Mouse (Mus musculus): Measurements from ENCODE around the gene Rhbdf1.

The Rhbdf1 gene

DNA sequence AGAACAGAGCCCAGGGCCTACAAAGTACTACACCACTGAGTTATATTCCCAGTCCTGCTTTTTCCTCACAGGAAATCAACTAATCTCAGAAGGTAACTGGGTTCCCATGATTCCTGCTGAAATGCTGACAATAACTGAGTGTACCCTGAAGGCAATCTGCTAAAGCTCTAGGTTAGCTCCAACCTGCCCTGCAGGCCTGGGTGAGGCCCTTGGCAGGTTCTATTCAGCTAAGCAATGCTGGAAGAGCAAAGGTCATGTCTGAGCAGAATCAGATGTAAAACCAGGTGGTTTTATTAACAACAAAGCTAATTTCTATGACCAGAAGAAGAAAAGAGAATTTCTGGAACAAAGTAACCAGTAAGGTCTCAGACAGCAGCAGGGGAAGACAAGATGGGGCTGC is 19.3 kb upstream of the Rhbdf1 start:
- no peak for DNase-seq (ENCODE audit: extremely low read depth, low read depth, low spot score)

DNA sequence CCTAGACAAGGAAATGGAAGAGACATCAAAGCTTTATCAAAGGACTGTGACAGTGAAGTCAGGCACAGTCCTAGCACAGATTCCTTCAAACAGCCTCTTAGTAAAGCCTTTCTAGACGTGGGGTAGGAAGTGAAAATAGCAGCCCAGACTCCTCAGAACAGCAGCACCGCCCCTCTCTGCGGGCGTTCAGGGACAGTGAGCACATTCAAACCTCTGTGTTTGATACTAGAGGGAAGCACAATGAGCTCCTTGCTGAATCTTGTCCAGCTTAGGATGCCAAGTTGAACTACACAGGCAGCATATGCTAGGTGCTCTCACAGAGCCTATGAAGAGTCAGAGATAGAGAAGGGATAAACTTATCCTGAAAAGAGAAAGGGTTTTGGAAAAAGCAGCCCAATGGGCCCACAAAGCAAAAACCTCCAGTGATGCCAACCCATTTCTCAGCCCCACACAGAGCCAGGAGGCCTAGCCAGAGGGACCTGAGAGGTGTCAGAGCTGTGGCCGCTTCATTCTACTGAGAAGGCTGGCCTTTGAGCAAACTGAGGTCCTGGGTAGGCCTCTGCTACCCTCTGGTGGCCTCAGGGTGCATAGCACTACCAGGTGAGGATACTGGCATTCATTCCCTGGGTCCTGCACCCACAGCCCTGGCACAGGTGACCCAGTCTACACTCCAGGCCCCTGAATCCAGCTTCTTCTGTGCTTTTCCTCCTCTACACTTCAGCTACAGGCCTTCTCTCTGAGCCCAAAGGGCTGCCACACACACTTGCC is 16.2 kb upstream of the Rhbdf1 start:
- no peak for DNase-seq (ENCODE audit: extremely low read depth, low read depth, low spot score)

DNA sequence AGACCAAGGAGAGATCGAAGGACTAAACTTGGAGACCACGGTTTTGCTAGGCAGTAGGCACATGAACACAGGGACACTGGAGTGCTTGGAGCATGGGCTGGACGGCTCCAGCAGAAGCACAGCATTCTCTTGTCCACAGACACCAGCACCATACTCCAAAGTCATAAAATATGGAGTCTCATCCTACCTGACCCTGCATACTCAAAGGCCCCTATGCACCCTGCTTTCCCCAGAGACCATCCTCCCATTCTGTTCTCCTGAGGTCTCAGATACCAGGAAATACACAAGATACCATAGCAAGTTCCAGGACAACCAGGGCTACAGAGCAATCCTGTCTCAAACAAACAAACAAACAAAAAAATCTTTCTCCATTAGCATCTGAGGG is 15.3 kb upstream of the Rhbdf1 start:
- no peak for DNase-seq (ENCODE audit: extremely low read depth, low read depth, low spot score)

DNA sequence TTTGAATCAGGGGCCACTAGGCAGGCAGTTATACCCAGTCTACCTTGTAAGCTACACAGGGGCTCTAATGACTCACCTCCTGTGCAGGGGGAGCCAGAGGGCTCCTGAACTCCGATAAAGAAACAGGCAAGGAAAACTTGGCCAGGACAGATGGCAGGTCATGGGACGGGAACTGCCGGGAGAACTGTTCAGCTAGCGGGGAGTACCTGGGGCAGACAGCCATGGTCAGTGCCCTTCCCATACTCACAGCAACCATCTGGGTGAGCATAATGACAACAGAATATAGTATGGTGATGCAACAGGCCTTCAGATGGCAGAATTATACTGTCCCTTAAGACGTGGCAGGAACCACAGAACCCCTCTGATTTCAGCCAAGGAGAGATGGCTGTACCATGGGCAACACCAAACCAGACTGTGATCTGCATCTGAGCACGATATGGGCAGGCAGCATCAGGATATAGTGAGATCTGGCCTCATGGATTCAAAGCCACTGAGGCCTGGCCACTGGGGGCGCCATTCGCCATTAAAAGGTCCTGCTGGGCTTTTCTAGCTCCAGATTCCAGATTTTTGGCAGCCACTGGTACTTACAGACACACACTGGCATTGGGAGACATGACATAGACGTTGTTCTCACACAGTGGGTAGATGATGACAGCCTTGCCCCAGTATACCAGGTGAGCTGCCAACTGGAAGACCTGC is 14.8 kb upstream of the Rhbdf1 start:
- DNase-seq (ENCODE audit: extremely low read depth, low read depth, low spot score), result no peak

DNA sequence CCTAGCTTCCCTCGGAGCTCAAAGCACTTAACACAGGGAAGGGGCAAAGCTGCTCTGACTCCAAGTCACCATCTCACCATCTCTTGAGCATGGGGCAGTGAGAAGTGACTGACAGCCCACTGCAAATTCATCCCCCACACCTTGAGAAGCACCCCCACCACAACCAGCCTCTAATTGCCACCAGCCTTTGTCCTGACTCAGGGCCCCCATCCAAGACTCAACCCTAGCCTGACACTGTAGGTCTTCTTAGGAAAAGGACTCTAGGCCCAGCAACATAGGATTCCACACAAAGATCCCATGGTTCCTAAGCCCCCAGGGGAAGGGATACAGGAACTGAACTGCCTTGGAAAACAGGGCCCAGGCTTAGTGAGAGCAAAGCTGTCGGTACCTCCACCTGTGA is 14.0 kb upstream of the Rhbdf1 start:
- no peak for DNase-seq (ENCODE audit: extremely low read depth, low read depth, low spot score)

DNA sequence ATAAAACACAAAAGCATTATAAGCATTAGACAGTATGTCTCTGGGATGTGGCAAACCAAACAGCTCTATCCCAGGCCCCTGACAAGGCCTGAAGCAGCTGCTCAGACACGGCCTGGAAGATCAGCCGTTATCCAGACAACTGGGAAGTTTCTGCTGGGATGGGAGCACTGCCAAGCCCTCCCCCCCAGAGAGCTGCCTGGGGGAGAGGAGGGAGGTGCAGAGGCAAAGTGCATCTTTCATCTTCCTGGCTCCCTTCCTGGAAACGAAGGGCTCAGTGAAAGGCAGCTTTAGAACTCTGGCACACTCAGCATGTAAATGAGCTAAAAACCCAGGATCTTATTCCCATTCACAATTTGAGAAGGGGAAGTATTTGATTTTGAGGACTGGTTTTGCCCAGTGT is 13.5 kb upstream of the Rhbdf1 start:
- DNase-seq (ENCODE audit: extremely low read depth, low read depth, low spot score), result no peak

DNA sequence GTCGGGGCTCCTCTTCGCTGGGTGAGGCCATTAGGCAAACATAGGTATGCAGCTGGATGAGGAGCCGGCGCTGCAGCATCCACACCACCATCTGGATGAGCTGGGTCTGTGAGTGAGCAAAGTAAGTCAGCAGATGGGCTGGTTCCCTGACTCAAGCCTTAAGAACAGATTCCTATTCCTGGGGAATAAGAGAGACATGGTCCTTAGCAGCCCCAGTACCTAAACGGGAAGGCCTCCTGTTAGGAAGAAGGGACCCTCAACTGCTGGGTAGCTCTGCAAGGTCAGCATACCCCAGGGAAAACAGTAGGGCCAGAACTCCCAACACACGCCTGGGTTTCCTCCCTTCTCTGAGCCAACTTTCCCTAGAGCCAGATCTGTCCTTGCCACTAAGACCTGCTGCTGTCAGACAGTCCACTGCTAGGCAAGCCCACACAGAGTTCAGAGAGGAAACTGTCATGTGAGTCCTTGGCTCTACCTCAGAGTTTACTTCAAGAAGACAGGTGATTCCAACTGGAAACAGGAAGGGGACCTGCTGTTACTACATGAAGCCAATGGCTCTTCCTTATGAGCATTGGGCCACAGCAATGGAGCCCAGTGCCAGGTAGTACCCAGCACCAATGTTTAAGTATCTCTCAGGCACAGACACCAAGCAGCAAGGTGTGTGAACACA is 12.9 kb upstream of the Rhbdf1 start:
- no peak for DNase-seq (ENCODE audit: extremely low read depth, low read depth, low spot score)

DNA sequence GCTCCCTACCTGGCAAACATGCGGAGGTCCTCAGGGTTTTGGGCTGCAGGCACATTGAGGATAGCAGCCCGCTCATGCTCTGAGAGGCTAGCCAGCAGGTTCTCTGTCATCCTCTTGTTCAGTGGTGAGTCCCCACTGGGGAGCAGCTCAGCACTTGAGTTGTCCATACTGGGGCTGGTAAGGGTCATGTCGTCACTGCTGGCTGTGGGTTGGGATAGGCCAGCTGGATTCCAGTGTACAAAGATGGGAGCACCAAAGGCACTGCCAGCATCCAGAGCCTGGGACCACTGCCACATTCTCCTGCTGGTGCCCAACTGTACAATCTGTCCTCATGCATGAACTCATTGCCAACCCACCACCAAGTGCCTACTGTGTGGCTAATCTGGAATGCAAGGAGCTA is 11.8 kb upstream of the Rhbdf1 start:
- DNase-seq (ENCODE audit: extremely low read depth, low read depth, low spot score), result no peak

DNA sequence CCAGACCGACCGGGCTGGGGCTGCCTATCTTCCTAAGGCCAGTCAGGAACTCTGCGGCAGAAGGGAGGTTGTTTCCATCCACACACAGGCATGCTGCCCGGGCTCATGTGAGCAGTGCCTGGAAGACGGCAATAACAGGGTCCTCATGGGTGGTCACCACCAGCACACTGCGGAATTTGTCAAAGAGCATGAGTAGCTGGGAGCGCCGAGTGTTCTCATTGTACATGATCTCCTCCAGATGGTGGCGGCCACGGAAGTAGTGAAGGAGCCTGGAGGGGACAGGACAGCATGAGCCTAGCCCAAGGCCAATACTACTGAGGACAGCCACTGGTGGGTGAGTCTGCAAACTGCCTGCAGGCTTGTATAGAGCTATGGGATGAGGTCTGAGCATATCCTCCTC is 10.7 kb upstream of the Rhbdf1 start:
- no peak for DNase-seq (ENCODE audit: extremely low read depth, low read depth, low spot score)

DNA sequence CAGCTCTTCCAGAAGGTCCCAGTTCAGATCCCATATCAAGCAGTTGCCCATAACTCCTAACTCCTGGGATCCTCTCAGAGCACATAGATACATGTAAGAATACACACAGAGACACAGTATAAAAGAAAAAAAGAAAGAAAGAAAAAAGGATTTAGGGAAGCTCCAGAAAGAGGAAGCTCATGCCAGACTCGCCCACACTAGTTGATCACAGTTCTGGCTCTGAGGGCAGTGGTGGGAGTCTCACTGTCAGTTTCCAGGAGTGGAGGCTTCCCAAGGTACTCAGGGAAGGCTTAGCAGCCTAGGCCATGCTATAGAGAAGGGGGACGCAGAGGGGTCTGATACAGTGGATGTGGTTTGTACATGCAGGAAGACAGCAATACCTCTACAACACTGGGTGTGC is 9.0 kb upstream of the Rhbdf1 start:
- no peak for DNase-seq (ENCODE audit: extremely low read depth, low read depth, low spot score)

DNA sequence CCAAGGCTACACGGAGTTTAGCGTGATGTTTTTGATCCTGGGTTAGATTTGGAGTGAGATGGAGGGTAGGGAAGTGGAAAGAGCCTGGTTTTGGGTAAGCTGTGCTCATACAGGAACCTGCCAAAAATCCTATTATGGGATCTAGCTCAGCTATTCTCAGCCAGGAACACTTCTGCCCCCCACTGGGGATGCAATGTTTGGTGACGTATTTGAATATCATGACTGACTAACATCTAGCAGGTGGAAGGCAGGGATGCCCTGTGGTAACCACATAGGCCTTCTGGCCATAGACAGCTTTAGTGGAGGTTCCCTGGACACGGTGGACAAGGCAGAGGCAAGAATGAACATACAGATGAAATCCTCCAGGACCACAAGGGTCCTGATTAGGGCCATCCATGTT is 8.1 kb upstream of the Rhbdf1 start:
- no peak for DNase-seq (ENCODE audit: extremely low read depth, low read depth, low spot score)

DNA sequence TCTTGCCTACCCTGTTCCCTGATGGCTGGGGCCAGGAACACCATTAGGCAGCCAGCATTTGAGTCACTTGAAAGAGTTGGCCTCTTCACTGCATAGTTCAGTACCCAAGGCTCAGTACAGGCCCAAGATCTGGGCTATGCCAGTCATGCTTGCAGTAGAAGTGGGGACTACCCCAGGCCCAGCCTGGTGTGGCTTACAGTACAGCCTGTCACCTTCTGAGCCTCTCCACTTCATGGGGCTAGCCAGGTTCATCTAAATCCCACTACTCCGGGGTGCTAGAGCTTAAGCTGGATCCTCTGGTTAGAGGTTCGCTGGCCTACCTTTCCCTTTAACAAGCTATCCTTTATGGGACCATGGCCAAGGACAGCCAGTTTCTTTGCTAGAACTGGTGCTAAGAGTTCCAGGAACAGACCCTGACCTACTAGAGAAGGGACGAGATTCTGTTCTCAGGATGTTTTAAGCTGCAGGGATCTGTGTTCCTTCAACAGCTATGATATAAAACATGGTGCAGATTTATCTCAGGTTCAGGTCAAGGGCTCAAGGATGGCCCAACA is 6.3 kb upstream of the Rhbdf1 start:
- no peak for DNase-seq (ENCODE audit: extremely low read depth, low read depth, low spot score)

DNA sequence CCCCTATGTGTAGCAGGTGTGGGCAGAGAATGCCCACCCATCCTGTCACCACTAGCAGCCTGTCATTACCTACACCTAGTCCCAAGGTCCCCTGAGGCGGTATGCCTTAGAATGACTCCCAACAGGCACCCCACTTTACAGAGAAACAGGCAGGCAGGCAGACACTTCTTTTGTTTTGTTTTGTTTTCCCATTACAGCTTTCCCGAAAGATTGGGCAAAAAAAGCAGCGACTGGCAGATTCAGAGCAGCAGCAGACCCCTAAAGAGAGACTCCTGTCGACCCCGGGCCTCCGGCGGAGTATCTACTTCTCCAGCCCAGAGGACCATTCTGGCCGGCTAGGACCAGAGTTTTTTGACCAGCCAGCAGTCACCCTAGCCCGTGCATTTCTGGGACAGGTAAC is 5.5 kb upstream of the Rhbdf1 start:
- DNase-seq (ENCODE audit: extremely low read depth, low read depth, low spot score), result no peak

DNA sequence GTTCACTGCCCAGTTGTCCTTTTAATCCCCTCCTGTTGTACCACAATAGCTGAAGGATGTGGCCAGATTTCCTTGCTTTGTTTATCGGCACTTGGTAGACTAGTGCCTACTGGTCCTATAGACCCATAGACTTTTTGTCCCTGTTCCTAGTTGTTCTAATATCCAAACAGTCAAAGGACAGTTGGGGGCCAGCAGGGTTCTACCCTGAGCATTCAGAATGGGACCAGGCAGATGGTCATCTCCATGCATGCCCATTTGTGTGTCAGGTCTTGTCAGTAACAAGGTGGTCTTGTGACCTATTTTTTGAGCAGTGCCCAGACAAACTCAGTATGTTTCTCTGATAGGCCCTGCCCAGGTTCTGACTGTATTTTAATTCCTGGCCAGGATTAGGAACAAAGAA is 4.9 kb upstream of the Rhbdf1 start:
- no peak for DNase-seq (ENCODE audit: extremely low read depth, low read depth, low spot score)

DNA sequence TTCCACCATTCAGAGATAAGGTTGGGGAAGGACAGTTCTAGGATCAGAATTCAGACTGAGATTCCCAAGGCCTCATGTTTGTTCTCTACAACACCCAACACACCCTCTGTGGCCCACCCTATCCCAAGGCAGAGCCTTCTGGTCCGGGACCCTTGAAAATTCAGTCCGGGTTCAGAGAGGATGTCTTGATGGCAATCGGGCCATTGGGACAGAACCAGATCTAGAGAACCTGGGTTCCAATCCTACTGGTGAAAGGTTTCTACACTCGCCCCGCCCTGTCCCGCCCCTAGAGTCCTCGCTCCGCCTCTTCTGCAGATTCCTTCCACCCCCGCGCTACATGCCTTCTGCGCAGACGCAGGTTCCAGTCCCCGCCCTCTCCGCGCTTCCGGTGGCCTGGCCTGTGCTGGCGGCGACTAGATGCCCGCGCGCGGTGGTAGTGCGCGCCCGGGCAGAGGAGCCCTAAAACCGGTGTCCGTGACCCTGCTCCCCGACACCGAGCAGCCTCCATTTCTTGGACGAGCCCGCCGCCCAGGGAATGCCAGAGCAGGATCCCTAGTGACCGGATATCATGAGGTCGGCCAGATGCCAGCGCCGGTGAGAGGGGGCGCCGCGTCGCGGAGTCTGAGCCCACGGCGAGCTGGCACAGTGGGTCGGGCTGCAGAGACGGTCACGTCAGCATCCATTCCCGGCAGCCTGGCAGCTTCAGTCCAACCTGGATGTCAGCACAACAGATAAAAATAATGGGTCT is 4.2 kb upstream of the Rhbdf1 start, which contains the start of gene Mpg:
Gene Mpg, plus strand, starts transcription at position 382 of the 748 bp plus-strand sequence.
- no peak for DNase-seq (ENCODE audit: extremely low read depth, low read depth, low spot score)

DNA sequence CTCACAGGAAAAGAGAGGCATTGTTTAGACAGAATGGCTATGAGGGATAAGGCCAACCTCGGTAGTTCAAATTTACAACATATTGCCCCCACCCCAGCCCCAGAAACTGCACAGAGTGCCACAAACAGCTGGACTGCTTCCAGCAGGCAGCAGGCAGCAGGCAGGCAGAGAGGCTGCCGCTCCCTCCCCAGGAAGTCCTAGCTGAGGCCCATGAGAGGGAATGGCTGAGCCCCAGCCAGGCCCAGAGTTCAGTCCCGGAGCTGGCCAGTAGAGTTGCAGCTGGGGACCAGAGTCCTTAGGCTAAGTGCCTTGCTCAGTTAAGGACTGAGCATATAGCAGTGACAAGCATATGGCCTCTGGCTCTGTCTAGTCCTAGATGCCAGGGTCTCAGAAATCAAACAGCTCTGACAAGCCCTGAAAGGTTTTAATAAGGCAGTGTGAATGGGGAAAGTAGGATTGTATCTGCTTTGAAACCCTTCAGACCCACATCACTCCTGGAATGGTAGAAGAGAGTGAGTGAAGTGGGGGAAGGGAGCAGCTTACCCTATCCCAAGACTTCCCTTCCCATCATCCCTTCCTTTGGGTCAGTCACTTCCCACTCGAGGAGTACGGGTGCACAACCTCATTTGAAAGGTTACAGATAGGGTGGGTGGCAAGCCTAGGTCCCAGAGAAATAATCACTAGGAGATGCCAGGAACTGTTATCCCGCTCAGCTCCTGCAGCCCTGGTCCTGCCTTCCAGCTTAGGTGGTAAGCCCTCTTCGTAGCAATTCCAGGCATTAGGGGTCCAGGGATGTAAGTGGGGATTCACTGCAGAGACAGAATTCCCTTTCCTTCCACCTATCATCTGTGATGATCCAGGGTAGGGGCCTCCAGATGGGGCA is 3.4 kb upstream of the Rhbdf1 start:
- DNase-seq (ENCODE audit: extremely low read depth, low read depth, low spot score), result no peak

DNA sequence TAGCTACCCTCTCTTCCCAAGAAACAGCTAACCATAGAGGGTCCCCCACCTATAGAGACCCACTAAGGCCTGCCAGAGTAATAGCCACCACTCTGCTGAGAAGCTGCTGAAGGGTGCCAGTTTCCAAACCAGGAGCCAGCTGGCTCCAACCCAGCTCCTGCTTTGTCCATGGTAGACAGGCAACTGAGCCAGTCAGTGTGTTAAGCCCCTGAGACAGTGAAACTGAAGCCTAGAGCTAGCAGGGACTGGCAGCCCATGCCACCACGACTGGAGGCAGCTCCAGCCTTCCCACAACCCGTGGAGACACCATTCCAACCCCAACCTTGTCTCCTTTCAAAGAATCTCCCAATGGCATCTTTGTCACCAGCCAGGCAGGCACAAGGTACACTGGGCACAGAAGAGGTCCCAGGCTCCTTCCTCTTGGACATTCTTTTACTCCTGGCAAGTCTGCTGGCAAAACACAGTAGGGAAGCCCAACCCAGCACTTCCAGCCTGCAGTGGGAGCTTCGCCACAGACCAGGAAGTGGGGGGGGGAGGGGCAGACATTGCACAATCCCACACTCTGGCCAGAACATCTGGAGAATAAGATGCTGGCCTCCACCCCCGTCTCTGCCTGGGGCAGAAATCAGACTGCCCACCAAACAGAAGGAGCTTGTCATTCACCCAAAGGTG is 2.5 kb upstream of the Rhbdf1 start:
- DNase-seq (ENCODE audit: extremely low read depth, low read depth, low spot score), result no peak

DNA sequence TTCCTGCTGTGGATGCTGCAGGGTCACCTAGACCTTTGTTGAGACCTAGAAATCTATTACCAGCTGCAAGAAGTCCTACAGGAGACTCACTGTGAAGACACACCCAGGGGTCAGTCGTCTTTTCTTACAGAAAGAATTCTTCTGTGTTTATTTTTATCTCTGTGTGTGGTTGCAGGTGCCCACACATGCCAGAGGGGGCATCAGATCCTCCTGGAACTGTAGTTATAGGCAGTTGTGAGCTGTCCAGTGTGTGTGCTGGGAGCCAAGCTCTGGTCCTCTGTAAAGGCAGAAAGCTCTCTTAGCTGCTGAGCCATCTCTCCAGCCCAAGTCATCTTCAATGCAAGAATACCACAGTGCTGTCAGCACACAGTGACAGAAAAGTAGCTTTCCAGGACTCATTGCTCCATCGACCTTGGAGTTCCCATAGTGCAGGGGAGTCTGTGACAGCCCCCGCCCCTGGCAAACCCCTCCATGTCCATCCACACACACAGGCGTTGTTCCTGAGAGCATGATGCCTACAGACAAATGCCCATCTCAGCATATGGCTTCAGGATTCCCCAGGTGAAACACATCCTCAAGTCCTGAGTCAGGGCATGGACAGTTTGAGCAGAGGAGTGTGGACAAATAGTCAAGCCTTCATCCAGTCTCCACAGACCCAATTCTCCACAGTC is 1.3 kb upstream of the Rhbdf1 start:
- DNase-seq (ENCODE audit: extremely low read depth, low read depth, low spot score), result no peak

DNA sequence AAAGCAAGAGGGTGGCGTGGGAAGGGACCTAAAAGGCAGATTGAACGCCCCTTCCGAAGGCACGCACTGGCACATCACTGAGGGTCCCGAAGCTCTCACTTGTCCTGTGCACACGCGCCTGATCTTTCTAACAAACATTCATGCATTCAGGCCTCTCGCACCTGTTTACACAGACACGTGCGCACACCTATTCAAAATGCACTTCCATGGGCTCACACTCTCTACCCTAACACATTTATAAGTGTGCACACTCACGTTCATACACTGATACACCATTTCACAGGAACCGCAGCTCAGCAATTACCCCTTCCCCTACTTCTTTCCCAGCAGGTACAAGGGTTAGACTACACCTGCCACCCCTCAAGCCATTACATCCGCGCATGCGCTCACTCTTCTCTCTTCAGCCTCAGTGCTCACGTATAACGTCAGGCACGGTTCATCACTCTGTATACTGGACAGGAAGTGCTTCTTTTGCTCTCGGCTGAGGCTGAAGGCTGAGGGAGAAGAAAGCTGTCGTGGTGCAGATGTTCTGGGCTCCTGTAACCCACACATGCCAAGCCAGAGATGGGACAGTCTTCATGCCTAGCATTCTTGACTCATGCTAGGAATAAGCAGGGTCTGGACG is 582 bp upstream of the Rhbdf1 start:
- no peak for DNase-seq (ENCODE audit: extremely low read depth, low read depth, low spot score)
